Mouse (Mus musculus) forebrain, postnatal 0 days (tissue): ENCODE data around the gene Pdzd4. TPM values are rescaled to one million over a fixed set of nuclear protein-coding genes. Genes with fewer than 3 reads are reported as not detected.

ENCODE experiments used
- ATAC-seq: fragments of 200-750 bp; cut with Nextera tagmentation; 2 replicates; pipeline ENCODE4 v1.8.0; 2017; ENCODE audit warnings: mild to moderate bottlenecking, moderate library complexity
- DNase-seq: peaks from one replicate; pipeline ENCODE4 v3.0.0-alpha.2; 2015
- H3K27ac ChIP-seq: fragments of 300-500 bp; sonication (generic); 2 replicates; pipeline ENCODE4 v1.5.1; 2014; ENCODE audit warnings: low read depth, mild to moderate bottlenecking, antibody characterized with exemption, low read length, moderate library complexity, mixed read lengths
- H3K27me3 ChIP-seq: fragments of 300-500 bp; sonication (generic); 2 replicates; pipeline ENCODE4 v1.6.1; 2014; ENCODE audit warnings: mild to moderate bottlenecking, low read length, mixed read lengths; ENCODE audit not compliant: insufficient read depth
- H3K36me3 ChIP-seq: fragments of 300-500 bp; sonication (generic); 2 replicates; pipeline ENCODE4 v1.6.1; 2014; ENCODE audit warnings: mild to moderate bottlenecking, moderate library complexity; ENCODE audit not compliant: insufficient read depth
- H3K4me1 ChIP-seq: fragments of 300-500 bp; sonication (generic); 2 replicates; pipeline ENCODE4 v1.6.1; 2014; ENCODE audit warnings: antibody characterized with exemption; ENCODE audit not compliant: insufficient read depth
- H3K4me2 ChIP-seq: fragments of 300-500 bp; sonication (generic); 2 replicates; pipeline ENCODE4 v1.6.1; 2014; ENCODE audit warnings: low read depth, mild to moderate bottlenecking, moderate library complexity
- H3K4me3 ChIP-seq: fragments of 300-500 bp; sonication (generic); 2 replicates; pipeline ENCODE4 v1.5.1; 2014; ENCODE audit warnings: low read depth, low read length, mixed read lengths
- H3K9ac ChIP-seq: fragments of 300-500 bp; sonication (generic); 2 replicates; pipeline ENCODE4 v1.6.1; 2014; ENCODE audit warnings: mild to moderate bottlenecking
- H3K9me3 ChIP-seq: fragments of 300-500 bp; sonication (generic); 2 replicates; pipeline ENCODE4 v1.6.1; 2016; ENCODE audit warnings: low read length
- CTCF ChIP-seq: sonication (generic); IDR thresholded peaks from 2 replicates; pipeline ENCODE4 v1.5.1; 2016; ENCODE audit warnings: antibody characterized with exemption, control low read depth, low read depth
- WGBS: fragments of 180-500 bp; shearing (Covaris S2); extraction: QIAGEN DNeasy Blood & Tissue Kit; methylation state at CpG from one replicate; pipeline ENCODE4 v1.1.7; 2014; 5-methylcytosine and 5-hydroxymethylcytosine counted together
- polyA plus RNA-seq: library from polyadenylated mRNA; unstranded; fragments of >200 nt; fragmentation: Nextera tagmentation; extraction: Ambion mirVana; gene quantifications from 2 replicates; pipeline ENCODE4 v1.2.1, GENCODE M21; 2015
- total RNA-seq: library from RNA; depleted of rRNA; stranded (reverse); fragments of >200 nt; gene quantifications from 2 replicates; pipeline ENCODE4 v1.2.3, GENCODE M21; 2014; rRNA removed

Gene Pdzd4
- 239 and 252 TPM in 2 replicates for total RNA-seq
- 3.4 and 4.0 TPM in 2 replicates for polyA plus RNA-seq

GRCm38 (mm10) chrX:73824185-73825151, at the start of gene Pdzd4:
TSS of gene Pdzd4 (minus strand) at chrX:73824969.
- Histone ChIP-seq H3K4me1 (no peaks in the 10 kb centered on the region), H3K4me3 (peak within 1 kb of the TSS; percentile 55), H3K27ac (peak within 1 kb of the TSS; percentile 91), H3K4me2 (peak within 1 kb of the TSS; percentile 53), H3K9me3 (no peaks in the 10 kb centered on the region), H3K36me3 (no peaks in the 10 kb centered on the region), H3K9ac (peak within 1 kb of the TSS; percentile 81), H3K27me3 (no peaks in the 10 kb centered on the region)
- 31% methylated on average over 57 of the region's 84 CpGs for WGBS
- ATAC-seq: peak; percentile 92
- TF ChIP-seq CTCF: no peak
- peak; percentile 89 for DNase-seq

DNA sequence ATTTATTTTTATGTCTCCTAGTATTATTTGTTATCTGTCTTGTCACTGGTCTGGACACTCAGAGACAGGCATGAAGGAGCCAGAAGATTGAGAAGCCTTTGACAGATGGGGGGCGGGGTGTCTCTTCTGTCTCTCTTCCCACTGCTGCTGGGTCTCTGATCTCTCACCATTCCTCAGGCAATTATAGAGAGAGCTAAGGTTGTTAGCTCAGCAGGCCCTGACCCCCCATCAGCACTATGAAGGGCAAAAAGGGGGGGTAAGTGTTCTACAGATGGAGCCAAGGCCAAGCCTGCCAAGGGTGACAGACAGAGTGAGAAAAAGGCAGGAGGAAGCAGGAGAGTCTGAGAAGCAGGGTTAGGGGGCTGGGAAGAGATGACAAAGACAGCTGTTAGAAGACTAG, 47.2 kb upstream of the Pdzd4 start:
- H3K27me3 ChIP-seq: no peaks in the 10 kb centered on the region
- no peak overlapping the region for H3K4me3 ChIP-seq
- no peak for ATAC-seq
- DNase-seq: no peak
- no peak overlapping the region for H3K4me2 ChIP-seq
- 67% methylated on average over 1 of the region's 1 CpGs for WGBS
- no peak for TF ChIP-seq CTCF
- no peaks in the 10 kb centered on the region for H3K36me3 ChIP-seq
- H3K9me3 ChIP-seq: no peaks in the 10 kb centered on the region
- no peak overlapping the region for H3K9ac ChIP-seq
- no peak overlapping the region for H3K27ac ChIP-seq
- no peaks in the 10 kb centered on the region for H3K4me1 ChIP-seq

- DNase-seq (no peak), ATAC-seq (no peak)
- TF ChIP-seq CTCF: no peak
Observed at GRCm38 (mm10) chrX:73871474-73871873, 46.7 kb upstream of the Pdzd4 start.

DNA sequence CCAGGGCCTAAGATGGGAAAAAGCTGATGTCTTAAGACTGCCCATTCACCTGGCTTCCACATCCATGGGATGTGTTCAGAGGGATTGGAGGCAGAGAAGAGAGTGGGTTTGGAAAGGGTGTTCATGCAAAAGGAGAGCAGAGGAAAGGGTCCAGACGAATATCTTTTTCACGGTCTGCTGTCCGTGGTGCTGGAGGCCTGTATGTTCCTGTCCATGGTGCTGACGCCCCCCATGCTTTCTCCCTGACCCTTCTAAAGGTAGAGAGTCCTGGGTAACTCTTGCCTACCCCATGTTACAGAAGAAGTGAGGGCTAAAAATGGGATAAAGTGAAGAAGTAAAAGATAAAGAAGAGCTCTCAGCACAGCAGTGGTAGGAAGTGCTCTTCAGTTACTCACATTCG, 44.6 kb upstream of the Pdzd4 start:
- Histone ChIP-seq H3K27me3 (no peaks in the 10 kb centered on the region), H3K4me1 (no peaks in the 10 kb centered on the region), H3K27ac (no peak overlapping the region), H3K4me3 (no peak overlapping the region), H3K9ac (no peak overlapping the region), H3K36me3 (no peaks in the 10 kb centered on the region; the same call in 1 of the 2 replicates), H3K4me2 (no peak overlapping the region), H3K9me3 (no peaks in the 10 kb centered on the region)
- no peak for DNase-seq
- WGBS: 17% methylated on average over 5 of the region's 5 CpGs
- ATAC-seq: no peak
- TF ChIP-seq CTCF: no peak

More at GRCm38 (mm10) chrX:73871474-73871873, 46.7 kb upstream of the Pdzd4 start:
- Histone ChIP-seq H3K36me3 (no peaks in the 10 kb centered on the region), H3K9ac (no peak overlapping the region), H3K9me3 (no peaks in the 10 kb centered on the region), H3K27ac (no peak overlapping the region), H3K4me1 (no peaks in the 10 kb centered on the region), H3K27me3 (no peaks in the 10 kb centered on the region), H3K4me3 (no peak overlapping the region), H3K4me2 (no peak overlapping the region)

GRCm38 (mm10) chrX:73867852-73868251, 43.1 kb upstream of the Pdzd4 start:
- Histone ChIP-seq H3K4me2 (no peak overlapping the region), H3K9me3 (no peaks in the 10 kb centered on the region), H3K27me3 (no peaks in the 10 kb centered on the region), H3K4me3 (no peak overlapping the region), H3K9ac (no peak overlapping the region), H3K36me3 (no peaks in the 10 kb centered on the region; the same call in 1 of the 2 replicates), H3K27ac (peak overlapping the region; percentile 35; the same call in 1 of the 2 replicates), H3K4me1 (no peaks in the 10 kb centered on the region)
- ATAC-seq: no peak
- TF ChIP-seq CTCF: no peak
- DNase-seq: no peak
- 79% methylated on average over 1 of the region's 1 CpGs for WGBS

DNA sequence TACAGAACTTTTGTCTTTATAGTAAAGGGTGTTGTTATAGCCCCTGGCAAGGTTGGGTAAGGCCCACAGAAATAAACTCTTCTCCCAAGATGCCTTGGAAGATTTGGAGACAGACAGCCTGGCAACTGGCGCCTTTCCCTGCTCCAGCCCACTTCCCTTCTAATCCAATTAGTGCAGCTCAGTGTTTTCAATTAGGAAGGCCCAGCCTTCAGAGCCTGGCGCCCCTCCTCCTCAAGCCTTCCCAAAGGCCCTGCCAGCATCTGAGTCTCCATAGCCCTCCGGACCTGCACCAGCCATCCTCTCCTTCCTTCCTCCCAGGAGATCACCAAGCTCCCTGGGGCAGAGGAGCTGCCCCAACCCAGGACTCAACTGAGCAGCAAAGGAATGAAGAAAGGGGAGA, 42.5 kb upstream of the Pdzd4 start:
- TF ChIP-seq CTCF: no peak
- H3K36me3 ChIP-seq: peaks cover 4% of the 10 kb centered on the region; the same call in 1 of the 2 replicates
- 21% methylated on average over 3 of the region's 3 CpGs for WGBS
- H3K27me3 ChIP-seq: no peaks in the 10 kb centered on the region
- H3K4me2 ChIP-seq: no peak overlapping the region
- no peak overlapping the region for H3K4me3 ChIP-seq
- H3K9ac ChIP-seq: no peak overlapping the region
- DNase-seq (peak; percentile 34), ATAC-seq (peak; percentile 59; the same call in 1 of the 2 replicates)
- H3K27ac ChIP-seq: peak overlapping the region; percentile 35; the same call in 1 of the 2 replicates
- no peaks in the 10 kb centered on the region for H3K9me3 ChIP-seq
- no peaks in the 10 kb centered on the region for H3K4me1 ChIP-seq

GRCm38 (mm10) chrX:73864692-73865091, 39.9 kb upstream of the Pdzd4 start:
- WGBS: 63% methylated on average over 3 of the region's 3 CpGs
- ATAC-seq (peak; percentile 75; the same call in 1 of the 2 replicates), DNase-seq (peak; percentile 50)
- Histone ChIP-seq H3K4me1 (no peaks in the 10 kb centered on the region), H3K9me3 (no peaks in the 10 kb centered on the region), H3K4me3 (no peak overlapping the region), H3K27ac (no peak overlapping the region), H3K4me2 (no peak overlapping the region), H3K9ac (no peak overlapping the region), H3K36me3 (peaks cover 22% of the 10 kb centered on the region), H3K27me3 (no peaks in the 10 kb centered on the region)
- no peak for TF ChIP-seq CTCF
